Mouse (Mus musculus): Measurements from ENCODE around the gene Tnfsf11. TPM values are rescaled to one million over a fixed set of nuclear protein-coding genes. Genes with fewer than 3 reads are reported as not detected.

Tnfsf11 gene
- polyA plus RNA-seq, 2 experiments, result 0.03 to 0.17 TPM

- Histone ChIP-seq H3K27ac (no peak overlapping the region), H3K4me3 (ENCODE audit: insufficient read depth in 1 of 2, low read depth in 2 of 2, low read length in 2 of 2) (no peak overlapping the region), H3K4me2 (ENCODE audit: low read depth) (no peak overlapping the region), H3K27me3 (ENCODE audit: control insufficient read depth, insufficient read depth, low read length) (no peaks in the 10 kb centered on the region), H3K36me3 (replicated peaks; ENCODE audit: control insufficient read depth, insufficient read depth, low read depth) (no peaks in the 10 kb centered on the region), H3K9ac (replicated peaks) (no peak overlapping the region), H3K9me3 (ENCODE audit: control insufficient read depth, low read length) (no peaks in the 10 kb centered on the region), H3K4me1 (replicated peaks; ENCODE audit: control insufficient read depth in 2 of 2, insufficient read depth in 2 of 2, low read length in 1 of 2) (no peaks in the 10 kb centered on the region)
- WGBS (ENCODE audit: insufficient replicate concordance), result 52% methylated on average over 2 of the region's 2 CpGs
- TF ChIP-seq CTCF (IDR thresholded peaks at IDR 0.05; ENCODE audit: low read depth) (no peak), EP300 (IDR thresholded peaks at IDR 0.05; ENCODE audit: low read depth) (no peak)
- DNase-seq (ENCODE audit: low read depth in 3 of 3, low spot score in 3 of 3), result no peak
- no peak for ATAC-seq (ENCODE audit: insufficient read depth)
These were observed 39.9 kb upstream of the Tnfsf11 start for GRCm38 (mm10) chr14:78347715-78348114.

GRCm38 (mm10) chr14:78343007-78343406, 35.2 kb upstream of the Tnfsf11 start:
- H3K9ac ChIP-seq (replicated peaks), result no peak overlapping the region
- no peak for DNase-seq (ENCODE audit: low read depth in 3 of 3, low spot score in 3 of 3)
- WGBS (ENCODE audit: insufficient replicate concordance), result 55% methylated on average over 8 of the region's 8 CpGs
- H3K27me3 ChIP-seq (ENCODE audit: control insufficient read depth, insufficient read depth, low read length), result no peaks in the 10 kb centered on the region
- no peak overlapping the region for H3K4me3 ChIP-seq (ENCODE audit: insufficient read depth in 1 of 2, low read depth in 2 of 2, low read length in 2 of 2)
- no peak overlapping the region for H3K4me2 ChIP-seq (ENCODE audit: low read depth)
- no peaks in the 10 kb centered on the region for H3K4me1 ChIP-seq (replicated peaks; ENCODE audit: control insufficient read depth in 2 of 2, insufficient read depth in 2 of 2, low read length in 1 of 2)
- TF ChIP-seq CTCF (IDR thresholded peaks at IDR 0.05; ENCODE audit: low read depth) (no peak), EP300 (IDR thresholded peaks at IDR 0.05; ENCODE audit: low read depth) (no peak)
- H3K27ac ChIP-seq, result no peak overlapping the region
- no peak for ATAC-seq (ENCODE audit: insufficient read depth)
- no peaks in the 10 kb centered on the region for H3K36me3 ChIP-seq (replicated peaks; ENCODE audit: control insufficient read depth, insufficient read depth, low read depth)
- no peaks in the 10 kb centered on the region for H3K9me3 ChIP-seq (ENCODE audit: control insufficient read depth, low read length)

GRCm38 (mm10) chr14:78342146-78342545, 34.3 kb upstream of the Tnfsf11 start:
- Histone ChIP-seq H3K9ac (replicated peaks) (no peak overlapping the region), H3K4me2 (ENCODE audit: low read depth) (no peak overlapping the region), H3K9me3 (ENCODE audit: control insufficient read depth, low read length) (no peaks in the 10 kb centered on the region), H3K4me1 (replicated peaks; ENCODE audit: control insufficient read depth in 2 of 2, insufficient read depth in 2 of 2, low read length in 1 of 2) (no peaks in the 10 kb centered on the region), H3K27me3 (ENCODE audit: control insufficient read depth, insufficient read depth, low read length) (no peaks in the 10 kb centered on the region), H3K36me3 (replicated peaks; ENCODE audit: control insufficient read depth, insufficient read depth, low read depth) (no peaks in the 10 kb centered on the region), H3K4me3 (ENCODE audit: insufficient read depth in 1 of 2, low read depth in 2 of 2, low read length in 2 of 2) (no peak overlapping the region), H3K27ac (no peak overlapping the region)
- WGBS (ENCODE audit: insufficient replicate concordance), result 19% methylated on average over 4 of the region's 4 CpGs
- no peak for ATAC-seq (ENCODE audit: insufficient read depth)
- TF ChIP-seq CTCF (IDR thresholded peaks at IDR 0.05; ENCODE audit: low read depth), result no peak
- no peak for TF ChIP-seq EP300 (IDR thresholded peaks at IDR 0.05; ENCODE audit: low read depth)
- no peak for DNase-seq (ENCODE audit: low read depth in 3 of 3, low spot score in 3 of 3)

DNA sequence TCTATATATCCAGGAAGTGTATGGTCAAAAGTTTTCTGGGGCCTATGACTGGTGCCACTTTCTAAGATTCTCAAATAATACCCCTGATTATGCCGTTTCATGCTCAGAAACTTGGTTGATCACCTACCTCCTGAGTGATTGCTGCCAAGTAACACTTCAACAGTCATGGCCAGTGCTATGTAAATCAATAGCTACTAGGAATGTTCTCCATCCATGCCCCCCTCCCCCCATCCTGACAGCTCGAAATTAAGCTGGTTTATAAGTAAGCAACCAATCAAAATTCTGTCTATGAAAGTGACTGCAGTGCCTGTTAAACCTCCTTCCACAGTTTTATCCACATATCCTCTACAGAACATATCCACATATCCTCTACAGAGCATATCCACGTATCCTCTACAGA, 25.5 kb upstream of the Tnfsf11 start:
- Histone ChIP-seq H3K9me3 (ENCODE audit: control insufficient read depth, low read length) (no peaks in the 10 kb centered on the region), H3K4me3 (ENCODE audit: insufficient read depth in 1 of 2, low read depth in 2 of 2, low read length in 2 of 2) (no peak overlapping the region), H3K4me2 (ENCODE audit: low read depth) (no peak overlapping the region), H3K27ac (no peak overlapping the region), H3K27me3 (ENCODE audit: control insufficient read depth, insufficient read depth, low read length) (no peaks in the 10 kb centered on the region), H3K36me3 (replicated peaks; ENCODE audit: control insufficient read depth, insufficient read depth, low read depth) (no peaks in the 10 kb centered on the region), H3K4me1 (replicated peaks; ENCODE audit: control insufficient read depth in 2 of 2, insufficient read depth in 2 of 2, low read length in 1 of 2) (0 out of 4 replicates have a peak, but pooled peaks cover 0 to 2% of the 10 kb centered on the region in 2 experiments), H3K9ac (replicated peaks) (no peak overlapping the region)
- no peak for TF ChIP-seq EP300 (IDR thresholded peaks at IDR 0.05; ENCODE audit: low read depth)
- TF ChIP-seq CTCF (IDR thresholded peaks at IDR 0.05; ENCODE audit: low read depth), result no peak
- DNase-seq (ENCODE audit: low read depth in 3 of 3, low spot score in 3 of 3), result no peak
- no peak for ATAC-seq (ENCODE audit: insufficient read depth)
- 63% methylated on average over 3 of the region's 3 CpGs for WGBS (ENCODE audit: insufficient replicate concordance)

DNA sequence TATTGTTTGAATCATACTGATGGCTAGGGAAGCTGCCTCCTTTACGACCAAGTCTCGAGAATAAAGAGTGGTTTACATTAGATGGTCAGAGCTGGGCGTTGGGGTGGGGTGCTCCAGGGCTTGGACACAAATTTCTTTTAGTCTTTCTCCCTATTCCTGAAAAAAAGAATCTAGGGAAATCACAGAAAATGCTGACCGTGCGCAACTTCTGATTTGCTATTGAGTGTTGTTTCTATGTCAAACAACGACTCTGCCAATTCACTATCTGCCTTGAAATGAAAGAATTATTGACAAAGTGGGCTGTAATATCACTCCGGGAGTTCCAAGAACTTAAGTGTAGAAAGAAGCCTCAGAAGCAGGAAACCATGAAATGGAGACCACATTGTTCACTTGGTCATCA, 23.5 kb upstream of the Tnfsf11 start:
- Histone ChIP-seq H3K36me3 (replicated peaks; ENCODE audit: control insufficient read depth, insufficient read depth, low read depth) (no peaks in the 10 kb centered on the region), H3K4me1 (replicated peaks; ENCODE audit: control insufficient read depth in 2 of 2, insufficient read depth in 2 of 2, low read length in 1 of 2) (0 out of 4 replicates have a peak, but pooled peaks cover 0 to 2% of the 10 kb centered on the region in 2 experiments), H3K9ac (replicated peaks) (no peak overlapping the region), H3K27me3 (ENCODE audit: control insufficient read depth, insufficient read depth, low read length) (no peaks in the 10 kb centered on the region), H3K27ac (no peak overlapping the region), H3K4me3 (ENCODE audit: insufficient read depth in 1 of 2, low read depth in 2 of 2, low read length in 2 of 2) (no peak overlapping the region), H3K9me3 (ENCODE audit: control insufficient read depth, low read length) (no peaks in the 10 kb centered on the region), H3K4me2 (ENCODE audit: low read depth) (no peak overlapping the region)
- TF ChIP-seq CTCF (IDR thresholded peaks at IDR 0.05; ENCODE audit: low read depth), result no peak
- no peak for TF ChIP-seq EP300 (IDR thresholded peaks at IDR 0.05; ENCODE audit: low read depth)
- ATAC-seq (ENCODE audit: insufficient read depth) (no peak), DNase-seq (ENCODE audit: low read depth in 3 of 3, low spot score in 3 of 3) (no peak)
- 51% methylated on average over 7 of the region's 7 CpGs for WGBS (ENCODE audit: insufficient replicate concordance)
